In genomic region chr2:76673472-76674081, GRCm38 (mm10) we compare ENCODE assay signal across 8 mouse cellular contexts. TPM values are rescaled to one million over a fixed set of nuclear protein-coding genes. Genes with fewer than 3 reads are reported as not detected.
DNase-seq lines count a peak whose midpoint lies in the region; ATAC-seq and TF ChIP-seq lines count a peak whose summit lies in the region.

No protein-coding gene starts in this region.

- peak overlapping the region; percentile 77 for H3K27ac ChIP-seq in layer of hippocampus, adult 2 months
- H3K27ac ChIP-seq in brown adipose tissue, adult 24 weeks (replicated peaks; ENCODE audit: low read depth, low read length), result peak overlapping the region; percentile 82; the same call in 1 of the 2 replicates
- H3K27ac ChIP-seq in forebrain, embryonic 15.5 days (replicated peaks), result peak overlapping the region; percentile 83; the same call in 1 of the 2 replicates
- peak overlapping the region; percentile 79 for H3K27ac ChIP-seq in hindbrain, postnatal 0 days
- H3K27ac ChIP-seq in liver, embryonic 13.5 days, result peak overlapping the region; percentile 53

- peak overlapping the region; percentile 70 for H3K4me2 ChIP-seq in forebrain, embryonic 15.5 days (replicated peaks)
- peak overlapping the region; percentile 74 for H3K4me2 ChIP-seq in hindbrain, postnatal 0 days (ENCODE audit: low read depth, low read length)
- peak overlapping the region; percentile 78 for H3K4me2 ChIP-seq in liver, embryonic 13.5 days

- peak overlapping the region; percentile 65 for H3K4me3 ChIP-seq in layer of hippocampus, adult 2 months
- H3K4me3 ChIP-seq in brown adipose tissue, adult 24 weeks (ENCODE audit: insufficient read depth, low read depth, low read length), result no peak overlapping the region
- peak overlapping the region; percentile 50 for H3K4me3 ChIP-seq in forebrain, embryonic 15.5 days
- peak overlapping the region; percentile 43 for H3K4me3 ChIP-seq in hindbrain, postnatal 0 days (ENCODE audit: low read length)
- H3K4me3 ChIP-seq in liver, embryonic 13.5 days (replicated peaks), result peak overlapping the region; percentile 60

- peak; percentile 61 for TF ChIP-seq CTCF in layer of hippocampus, adult 2 months (conservative IDR thresholded peaks at IDR 0.05)
- peak; percentile 43 for TF ChIP-seq CTCF in hindbrain, postnatal 0 days (IDR thresholded peaks at IDR 0.05; ENCODE audit: low read depth)

- no peaks in the 10 kb centered on the region for H3K36me3 ChIP-seq in forebrain, embryonic 15.5 days
- H3K36me3 ChIP-seq in hindbrain, postnatal 0 days (ENCODE audit: insufficient read depth, low read length), result no peaks in the 10 kb centered on the region
- H3K36me3 ChIP-seq in liver, embryonic 13.5 days, result peaks cover 3% of the 10 kb centered on the region; the same call in 1 of the 2 replicates

- DNase-seq in layer of hippocampus, adult 2 months (ENCODE audit: low spot score in 2 of 2), result no peak
- no peak for DNase-seq in layer of hippocampus, postnatal 14 days (ENCODE audit: low spot score in 2 of 2)
- peak; percentile 57 for DNase-seq in hindbrain, postnatal 0 days (ENCODE audit: low spot score)
- peak; percentile 57 for DNase-seq in liver, embryonic 13.5 days
- peak; percentile 73 for DNase-seq in naive thymus-derived CD4-positive, alpha-beta T cell, adult 2 months (ENCODE audit: low read depth)
- peak; percentile 79 for DNase-seq in thymus, postnatal 14 days

- H3K4me1 ChIP-seq in brown adipose tissue, adult 24 weeks (ENCODE audit: control insufficient read depth, insufficient read depth, insufficient read length, low read length), result peaks cover 10% of the 10 kb centered on the region
- peaks cover 43% of the 10 kb centered on the region for H3K4me1 ChIP-seq in forebrain, embryonic 15.5 days
- peaks cover 11% of the 10 kb centered on the region for H3K4me1 ChIP-seq in hindbrain, postnatal 0 days (ENCODE audit: insufficient read depth, low read length)
- peaks cover 45% of the 10 kb centered on the region for H3K4me1 ChIP-seq in liver, embryonic 13.5 days (replicated peaks)

- WGBS in forebrain, embryonic 15.5 days, result 40% methylated on average over 7 of the region's 7 CpGs
- WGBS in hindbrain, postnatal 0 days, result 30% methylated on average over 7 of the region's 7 CpGs
- 27% methylated on average over 7 of the region's 7 CpGs for WGBS in liver, embryonic 13.5 days (ENCODE audit: insufficient replicate concordance)

- H3K9ac ChIP-seq in forebrain, embryonic 15.5 days (replicated peaks), result no peak overlapping the region
- 0 out of 2 replicates have a peak overlapping the region, but pooled peaks have one; percentile 60 for H3K9ac ChIP-seq in hindbrain, postnatal 0 days (replicated peaks; ENCODE audit: low read length)
- H3K9ac ChIP-seq in liver, embryonic 13.5 days, result no peak overlapping the region

- no peaks in the 10 kb centered on the region for H3K9me3 ChIP-seq in forebrain, embryonic 15.5 days
- H3K9me3 ChIP-seq in hindbrain, postnatal 0 days (ENCODE audit: low read length), result no peaks in the 10 kb centered on the region
- no peaks in the 10 kb centered on the region for H3K9me3 ChIP-seq in liver, embryonic 13.5 days (replicated peaks)

- no peak for ATAC-seq in forebrain, embryonic 15.5 days (replicated peaks)
- ATAC-seq in hindbrain, postnatal 0 days, result no peak
- ATAC-seq in liver, embryonic 13.5 days (ENCODE audit: low read depth), result no peak

- no peaks in the 10 kb centered on the region for H3K27me3 ChIP-seq in forebrain, embryonic 15.5 days
- no peaks in the 10 kb centered on the region for H3K27me3 ChIP-seq in hindbrain, postnatal 0 days (ENCODE audit: insufficient read depth, low read length)
- no peaks in the 10 kb centered on the region for H3K27me3 ChIP-seq in liver, embryonic 13.5 days

RNA-seq across cellular contexts. Expression of gene Fkbp7, which starts 0.7 kb away (rescaled TPM):
- total RNA-seq in layer of hippocampus, adult 2 months (2021), result 1 to 10 TPM; 5.0 to 6.1 TPM
- total RNA-seq in layer of hippocampus, postnatal 14 days (2021), result 1 to 10 TPM; 4.4 to 5.2 TPM
- 69.7 and 69.9 TPM in 2 replicates for polyA plus RNA-seq in brown adipose tissue, adult 24 weeks (2012; ENCODE audit: insufficient read depth, insufficient read length, missing spikeins)
- 11.8 and 12.0 TPM in 2 replicates for polyA plus RNA-seq in forebrain, embryonic 15.5 days (2015; fragmentation: Nextera tagmentation; extraction: Ambion mirVana)
- 2.7 and 5.9 TPM in 2 replicates for total RNA-seq in hindbrain, postnatal 0 days (2014; rRNA removed)
- polyA plus RNA-seq in hindbrain, postnatal 0 days (2015; fragmentation: Nextera tagmentation; extraction: Ambion mirVana), result 15.5 and 16.8 TPM in 2 replicates
- 6.4 and 7.1 TPM in 2 replicates for polyA plus RNA-seq in liver, embryonic 13.5 days (2015; fragmentation: Nextera tagmentation; extraction: Ambion mirVana)

RNA-seq across cellular contexts. Expression of gene Plekha3, which starts 1.5 kb away (rescaled TPM):
- 10 to 100 TPM; 43.9 to 48.0 TPM for total RNA-seq in layer of hippocampus, adult 2 months (2021)
- total RNA-seq in layer of hippocampus, postnatal 14 days (2021), result 10 to 100 TPM; 32.0 to 32.6 TPM
- 20.2 and 24.4 TPM in 2 replicates for polyA plus RNA-seq in brown adipose tissue, adult 24 weeks (2012; ENCODE audit: insufficient read depth, insufficient read length, missing spikeins)
- polyA plus RNA-seq in forebrain, embryonic 15.5 days (2015; fragmentation: Nextera tagmentation; extraction: Ambion mirVana), result 12.7 and 13.6 TPM in 2 replicates
- 14.5 and 23.3 TPM in 2 replicates for total RNA-seq in hindbrain, postnatal 0 days (2014; rRNA removed)
- polyA plus RNA-seq in hindbrain, postnatal 0 days (2015; fragmentation: Nextera tagmentation; extraction: Ambion mirVana), result 8.7 and 9.7 TPM in 2 replicates
- 3.8 and 4.2 TPM in 2 replicates for polyA plus RNA-seq in liver, embryonic 13.5 days (2015; fragmentation: Nextera tagmentation; extraction: Ambion mirVana)

RNA-seq across cellular contexts. Expression of gene Pjvk, which starts 25.3 kb away (rescaled TPM):
- under 1 TPM in 1 of 2 experiments, not detected in 1; 0.39 TPM for total RNA-seq in layer of hippocampus, adult 2 months (2021)
- total RNA-seq in layer of hippocampus, postnatal 14 days (2021), result under 1 TPM in 1 of 2 experiments, not detected in 1; 0.79 TPM
- not detected in 2 replicates for polyA plus RNA-seq in brown adipose tissue, adult 24 weeks (2012; ENCODE audit: insufficient read depth, insufficient read length, missing spikeins)
- 0.51 and 0.91 TPM in 2 replicates for polyA plus RNA-seq in forebrain, embryonic 15.5 days (2015; fragmentation: Nextera tagmentation; extraction: Ambion mirVana)
- 0.18 and 0.37 TPM in 2 replicates for total RNA-seq in hindbrain, postnatal 0 days (2014; rRNA removed)
- polyA plus RNA-seq in hindbrain, postnatal 0 days (2015; fragmentation: Nextera tagmentation; extraction: Ambion mirVana), result 0.63 and 1.5 TPM in 2 replicates
- not detected in 2 replicates for polyA plus RNA-seq in liver, embryonic 13.5 days (2015; fragmentation: Nextera tagmentation; extraction: Ambion mirVana)

RNA-seq across cellular contexts. Expression of gene Prkra, which starts 25.8 kb away (rescaled TPM):
- 10 to 100 TPM; 17.7 to 19.3 TPM for total RNA-seq in layer of hippocampus, adult 2 months (2021)
- 10 to 100 TPM; 15.9 to 18.4 TPM for total RNA-seq in layer of hippocampus, postnatal 14 days (2021)
- polyA plus RNA-seq in brown adipose tissue, adult 24 weeks (2012; ENCODE audit: insufficient read depth, insufficient read length, missing spikeins), result 22.6 and 23.4 TPM in 2 replicates
- polyA plus RNA-seq in forebrain, embryonic 15.5 days (2015; fragmentation: Nextera tagmentation; extraction: Ambion mirVana), result 86.9 and 90.8 TPM in 2 replicates
- 80.1 and 82.9 TPM in 2 replicates for total RNA-seq in hindbrain, postnatal 0 days (2014; rRNA removed)
- polyA plus RNA-seq in hindbrain, postnatal 0 days (2015; fragmentation: Nextera tagmentation; extraction: Ambion mirVana), result 104 and 105 TPM in 2 replicates
- polyA plus RNA-seq in liver, embryonic 13.5 days (2015; fragmentation: Nextera tagmentation; extraction: Ambion mirVana), result 9.6 and 11.5 TPM in 2 replicates

Comparison
In these comparisons a context has a peak if more than half of its experiments do, and no peak if none do; other contexts are left out.
1. DNase-seq: peak in hindbrain, postnatal 0 days (single experiment), liver, embryonic 13.5 days (single experiment), naive thymus-derived CD4-positive, alpha-beta T cell, adult 2 months (single experiment) and thymus, postnatal 14 days (single experiment); none in layer of hippocampus, adult 2 months (0 of 2) and layer of hippocampus, postnatal 14 days (0 of 2).
2. Peak in every context shown above with its lines, with median percentiles within 50 percentile points of each other: H3K27ac ChIP-seq and H3K4me2 ChIP-seq.